Mouse (Mus musculus) stomach, embryonic 16.5 days (tissue): ENCODE results near the gene Tpst2. TPM values are rescaled to one million over a fixed set of nuclear protein-coding genes. Genes with fewer than 3 reads are reported as not detected.

ENCODE experiments used
- ATAC-seq: fragments of 200-750 bp; cut with Nextera tagmentation; 2 replicates; pipeline ENCODE4 v1.8.0; 2017; ENCODE audit warnings: moderate number of reproducible peaks, moderate TSS enrichment; ENCODE audit not compliant: insufficient read depth, low FRiP score
- H3K27ac ChIP-seq: fragments of 300-500 bp; sonication (generic); 2 replicates; pipeline ENCODE4 v1.5.1; 2014; ENCODE audit warnings: low read length
- H3K27me3 ChIP-seq: fragments of 300-500 bp; sonication (generic); 2 replicates; pipeline ENCODE4 v1.6.1; 2014; ENCODE audit warnings: low read length, control low read depth, mixed read lengths; ENCODE audit not compliant: control insufficient read depth, insufficient read depth
- H3K36me3 ChIP-seq: fragments of 300-500 bp; sonication (generic); 2 replicates; pipeline ENCODE4 v1.6.1; 2014; ENCODE audit warnings: low read length; ENCODE audit not compliant: control insufficient read depth, insufficient read depth
- H3K4me1 ChIP-seq: fragments of 300-500 bp; sonication (generic); 2 replicates; pipeline ENCODE4 v1.6.1; 2014; ENCODE audit warnings: low read length, control low read depth, mixed read lengths; ENCODE audit not compliant: control insufficient read depth, insufficient read depth
- H3K4me2 ChIP-seq: fragments of 300-500 bp; sonication (generic); 2 replicates; pipeline ENCODE4 v1.6.1; 2014; ENCODE audit warnings: low read depth, low read length, mixed read lengths
- H3K4me3 ChIP-seq: fragments of 300-500 bp; sonication (generic); replicated peaks from 2 replicates; pipeline ENCODE4 v1.5.1; 2014; ENCODE audit warnings: mild to moderate bottlenecking, low read length
- H3K9ac ChIP-seq: fragments of 300-500 bp; sonication (generic); 2 replicates; pipeline ENCODE4 v1.6.1; 2014; ENCODE audit warnings: low read length
- H3K9me3 ChIP-seq: fragments of 300-500 bp; sonication (generic); replicated peaks from 2 replicates; pipeline ENCODE4 v1.6.1; 2016; ENCODE audit warnings: low read length, control low read depth; ENCODE audit not compliant: control insufficient read depth
- WGBS: fragments of 180-500 bp; shearing (Covaris S2); extraction: QIAGEN DNeasy Blood & Tissue Kit; methylation state at CpG from one replicate; pipeline ENCODE4 v1.1.7; 2014; 5-methylcytosine and 5-hydroxymethylcytosine counted together
- polyA plus RNA-seq: library from polyadenylated mRNA; unstranded; fragments of >200 nt; fragmentation: Nextera tagmentation; extraction: Ambion mirVana; gene quantifications from 2 replicates; pipeline ENCODE4 v1.2.1, GENCODE M21; 2015

Tpst2 gene
- polyA plus RNA-seq, 1 experiment from 2014 or later: 40.0 TPM

DNA sequence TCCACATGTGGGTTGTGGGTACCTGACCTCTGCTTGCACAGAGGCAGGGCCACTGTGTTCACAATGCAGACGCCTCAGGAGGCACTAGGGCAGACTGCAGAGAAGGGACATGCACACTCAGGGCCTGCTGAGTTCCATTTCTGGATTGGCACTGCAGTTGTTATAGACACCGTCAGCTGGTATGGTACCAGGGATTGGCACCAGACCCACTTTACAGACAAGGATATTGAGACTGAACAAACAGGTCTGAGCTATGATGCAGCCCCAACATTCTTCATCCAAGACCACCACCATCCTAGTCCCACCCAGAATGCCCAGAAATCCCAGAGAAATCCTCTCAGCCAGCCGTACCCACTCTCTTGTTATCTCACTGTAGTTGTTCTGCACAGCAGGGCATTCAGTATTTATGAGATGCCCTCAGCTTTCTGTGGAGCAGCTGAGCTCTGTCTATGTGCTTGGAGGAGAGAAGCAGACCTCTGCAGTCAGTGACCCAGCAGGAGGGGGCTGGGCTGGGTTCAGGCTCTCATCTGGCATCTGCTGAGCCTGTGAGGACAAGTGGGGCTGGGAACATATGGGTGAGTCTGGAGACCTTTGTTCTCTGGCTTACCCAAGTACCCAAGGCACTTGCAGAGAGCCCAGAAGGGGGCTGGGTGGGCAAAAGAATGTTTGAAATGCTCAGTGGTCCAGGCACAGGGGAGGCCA is 37.6 kb upstream of the Tpst2 start:
- H3K27ac ChIP-seq: no peak overlapping the region
- no peaks in the 10 kb centered on the region for H3K9me3 ChIP-seq
- H3K4me3 ChIP-seq: no peak overlapping the region
- no peak for ATAC-seq
- peaks cover 3% of the 10 kb centered on the region; the same call in 1 of the 2 replicates for H3K4me1 ChIP-seq
- no peaks in the 10 kb centered on the region for H3K36me3 ChIP-seq
- H3K27me3 ChIP-seq: no peaks in the 10 kb centered on the region
- no peak overlapping the region for H3K4me2 ChIP-seq
- WGBS: 70% methylated on average over 3 of the region's 3 CpGs
- no peak overlapping the region for H3K9ac ChIP-seq

DNA sequence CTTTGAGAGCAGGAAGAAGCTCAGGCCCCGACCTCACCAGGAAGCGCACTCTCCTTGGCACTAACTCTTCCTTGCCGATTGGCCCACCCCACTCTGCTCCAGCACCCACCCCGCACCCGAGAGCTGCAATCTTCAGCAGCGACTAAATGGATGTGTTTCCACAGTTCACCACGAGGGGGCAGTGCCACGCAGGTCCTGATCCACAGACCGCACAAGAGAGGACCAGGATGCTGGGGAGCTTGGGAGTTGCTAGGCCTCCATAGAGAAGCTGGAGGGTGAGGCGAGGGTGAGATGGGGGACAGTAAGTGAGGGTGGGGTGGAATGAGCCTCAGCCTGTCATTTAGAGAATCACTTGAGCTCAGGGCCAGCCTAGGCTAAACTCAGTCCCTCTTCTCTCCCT is 35.7 kb upstream of the Tpst2 start:
- Histone ChIP-seq H3K4me1 (peaks cover 3% of the 10 kb centered on the region; the same call in 1 of the 2 replicates), H3K36me3 (no peaks in the 10 kb centered on the region), H3K4me3 (peak overlapping the region; percentile 26), H3K9ac (peak overlapping the region; percentile 32; the same call in 1 of the 2 replicates), H3K27me3 (no peaks in the 10 kb centered on the region), H3K27ac (no peak overlapping the region), H3K9me3 (no peaks in the 10 kb centered on the region), H3K4me2 (peak overlapping the region; percentile 41)
- WGBS: 4% methylated on average over 10 of the region's 10 CpGs
- ATAC-seq: peak; percentile 45; the same call in 1 of the 2 replicates

DNA sequence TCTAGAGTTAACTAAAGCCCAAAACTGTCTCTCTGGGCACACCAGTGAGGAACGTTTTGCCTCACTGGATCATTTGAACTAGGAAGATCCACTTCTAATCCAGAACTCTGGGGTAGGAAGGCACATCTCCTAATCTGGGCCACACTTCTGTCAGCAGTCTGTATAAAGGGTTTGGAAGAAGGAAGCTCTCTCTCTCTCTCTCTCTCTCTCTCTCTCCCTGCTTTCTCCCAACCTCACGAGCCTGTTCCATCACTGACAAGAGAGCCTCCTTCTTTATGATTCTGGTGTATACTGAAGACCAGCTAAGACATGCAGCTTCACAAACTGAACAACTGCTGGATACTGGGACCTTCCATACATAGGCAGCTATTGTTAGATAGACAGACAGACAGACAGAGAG is 34.6 kb upstream of the Tpst2 start:
- Histone ChIP-seq H3K27ac (no peak overlapping the region), H3K4me2 (no peak overlapping the region), H3K4me1 (peaks cover 3% of the 10 kb centered on the region; the same call in 1 of the 2 replicates), H3K36me3 (no peaks in the 10 kb centered on the region), H3K4me3 (no peak overlapping the region), H3K9me3 (no peaks in the 10 kb centered on the region), H3K9ac (no peak overlapping the region), H3K27me3 (no peaks in the 10 kb centered on the region)
- WGBS: 63% methylated on average over 2 of the region's 2 CpGs
- ATAC-seq: no peak

DNA sequence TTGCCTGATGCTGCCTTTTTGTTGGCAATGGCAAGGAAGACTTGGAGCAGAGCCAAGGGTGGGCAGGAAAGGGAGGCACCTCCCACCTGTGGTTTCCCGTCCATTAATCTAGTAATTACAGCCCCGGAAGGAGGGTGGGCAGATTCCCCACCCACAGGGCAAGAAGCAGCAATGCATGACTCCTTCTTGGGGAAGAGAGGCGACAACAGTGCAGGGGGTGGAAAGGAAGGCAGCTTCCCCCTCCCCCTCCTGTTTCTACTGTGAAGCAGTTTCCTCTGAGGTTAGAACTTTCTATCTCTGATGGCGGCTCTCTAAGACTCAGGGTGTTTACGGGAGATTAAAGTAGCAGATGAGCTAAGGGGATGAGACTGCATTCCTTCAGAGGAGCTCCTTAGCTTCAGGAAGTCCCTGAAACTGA is 34.1 kb upstream of the Tpst2 start:
- Histone ChIP-seq H3K4me1 (peaks cover 2% of the 10 kb centered on the region; the same call in 1 of the 2 replicates), H3K4me3 (no peak overlapping the region), H3K27ac (no peak overlapping the region), H3K9me3 (no peaks in the 10 kb centered on the region), H3K36me3 (no peaks in the 10 kb centered on the region), H3K4me2 (no peak overlapping the region), H3K9ac (no peak overlapping the region), H3K27me3 (no peaks in the 10 kb centered on the region)
- 58% methylated on average over 5 of the region's 5 CpGs for WGBS
- no peak for ATAC-seq

DNA sequence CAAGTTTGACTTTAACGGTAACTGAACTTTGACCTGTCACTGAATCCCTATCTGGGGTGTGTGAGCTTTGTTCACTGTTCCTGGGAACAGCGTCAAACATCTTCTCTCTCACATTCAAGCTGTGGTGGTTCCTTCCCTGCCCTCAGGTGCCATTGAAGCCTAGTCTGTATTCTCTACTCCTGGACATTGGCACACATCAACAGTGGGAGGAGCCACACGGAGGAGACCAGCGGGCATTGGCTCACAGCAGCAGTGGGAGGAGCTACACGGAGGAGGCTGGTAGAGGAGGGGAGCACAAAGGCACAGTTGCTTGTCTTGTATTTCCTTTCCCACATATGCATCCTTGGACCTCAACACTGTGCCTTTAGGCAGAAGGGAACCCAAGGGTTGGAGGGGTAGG is 33.5 kb upstream of the Tpst2 start:
- Histone ChIP-seq H3K4me2 (no peak overlapping the region), H3K36me3 (no peaks in the 10 kb centered on the region), H3K27me3 (no peaks in the 10 kb centered on the region), H3K4me3 (no peak overlapping the region), H3K9ac (no peak overlapping the region), H3K4me1 (no peaks in the 10 kb centered on the region), H3K27ac (no peak overlapping the region), H3K9me3 (no peaks in the 10 kb centered on the region)
- no peak for ATAC-seq
- whole genome bisulfite sequencing: 53% methylated on average over 5 of the region's 5 CpGs

DNA sequence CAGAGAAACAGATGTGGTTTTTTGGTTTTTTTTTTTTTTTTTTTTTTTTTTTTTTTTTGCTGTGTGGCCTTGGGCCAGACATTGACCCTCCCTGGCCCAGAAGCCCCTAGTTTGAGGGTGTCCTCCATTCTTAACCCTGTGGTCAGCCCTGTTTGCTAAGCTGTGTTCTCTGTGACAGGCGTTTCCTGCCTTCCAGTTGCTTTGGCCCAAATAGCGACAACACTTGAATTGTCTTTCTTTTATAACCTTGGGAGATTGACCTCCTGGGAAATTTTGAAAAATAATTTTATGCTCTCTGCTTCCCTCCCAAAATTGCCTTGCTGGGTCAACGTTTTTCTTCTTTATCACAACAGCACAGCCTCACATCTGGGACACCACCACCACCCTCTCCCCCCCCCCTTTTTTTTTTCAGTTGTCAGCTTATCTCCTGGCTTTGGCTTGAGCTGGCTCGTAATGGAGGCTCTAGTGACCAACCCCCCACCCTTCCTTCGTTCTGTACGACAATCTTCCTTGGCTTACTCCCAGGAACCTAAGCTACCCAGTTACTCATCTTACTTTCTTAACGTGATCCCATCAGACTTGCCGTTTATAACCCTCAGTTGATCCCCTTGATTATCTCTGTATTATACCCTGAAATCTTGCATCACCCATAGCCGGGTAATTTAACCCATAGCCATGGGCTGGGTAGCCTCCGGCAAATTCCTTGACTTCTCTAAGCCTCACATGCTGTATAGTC is 32.8 kb upstream of the Tpst2 start:
- Histone ChIP-seq H3K27ac (no peak overlapping the region), H3K4me2 (no peak overlapping the region), H3K9ac (no peak overlapping the region), H3K4me1 (no peaks in the 10 kb centered on the region), H3K4me3 (no peak overlapping the region), H3K36me3 (no peaks in the 10 kb centered on the region), H3K27me3 (no peaks in the 10 kb centered on the region), H3K9me3 (no peaks in the 10 kb centered on the region)
- 43% methylated on average over 10 of the region's 10 CpGs for WGBS
- ATAC-seq: no peak

DNA sequence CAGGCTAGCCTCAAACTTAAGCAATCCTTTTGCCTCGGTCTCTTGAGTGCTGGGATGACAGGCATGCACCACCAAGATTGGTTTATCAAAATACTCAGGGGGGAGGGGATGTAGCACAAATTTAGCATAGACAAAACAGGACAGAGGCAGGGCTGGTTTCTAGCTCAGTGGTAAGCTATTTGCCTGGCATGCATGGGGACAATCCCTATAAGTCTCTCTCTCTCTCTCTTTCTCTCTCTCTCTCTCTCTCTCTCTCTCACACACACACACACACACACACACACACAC is 32.3 kb upstream of the Tpst2 start:
- H3K27ac ChIP-seq: no peak overlapping the region
- H3K9me3 ChIP-seq: no peaks in the 10 kb centered on the region
- 68% methylated on average over 1 of the region's 1 CpGs for WGBS
- H3K4me1 ChIP-seq: no peaks in the 10 kb centered on the region
- ATAC-seq: no peak
- H3K36me3 ChIP-seq: no peaks in the 10 kb centered on the region
- H3K4me2 ChIP-seq: no peak overlapping the region
- no peak overlapping the region for H3K9ac ChIP-seq
- no peak overlapping the region for H3K4me3 ChIP-seq
- no peaks in the 10 kb centered on the region for H3K27me3 ChIP-seq

DNA sequence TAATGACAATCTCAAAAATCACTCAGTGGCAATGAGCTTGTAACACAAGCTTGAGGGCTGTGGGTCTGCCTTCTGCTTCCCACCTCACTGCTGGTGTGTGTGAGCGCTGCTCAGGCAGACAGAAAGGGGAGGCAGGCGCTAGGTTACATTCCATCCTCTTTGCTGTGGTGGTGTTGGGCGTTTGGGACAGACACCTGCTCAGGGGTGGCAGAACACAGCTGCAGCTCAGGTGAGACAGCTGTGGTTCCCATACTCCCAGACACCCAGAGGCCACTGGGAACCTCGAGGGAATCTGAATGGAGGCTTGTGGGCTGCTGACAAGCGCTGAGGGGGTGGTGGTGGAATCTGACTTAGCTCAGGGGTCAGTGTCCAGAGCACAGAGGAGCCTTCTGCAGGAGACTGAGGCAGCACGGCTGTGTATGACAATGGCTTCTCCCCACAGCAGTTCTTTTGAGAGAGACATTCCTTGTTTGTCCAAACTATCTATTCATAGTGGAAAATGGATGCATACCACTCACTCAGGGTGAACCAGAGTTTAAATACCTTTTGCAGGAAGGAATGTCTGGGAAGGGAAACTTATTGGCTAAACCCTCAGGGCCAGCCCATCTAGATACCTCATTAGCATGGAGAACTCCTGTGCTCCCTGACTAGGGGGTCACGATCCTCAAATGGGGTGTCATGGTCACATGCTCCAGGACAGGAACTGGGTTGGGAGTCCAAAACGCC is 31.4 kb upstream of the Tpst2 start:
- Histone ChIP-seq H3K27ac (no peak overlapping the region), H3K36me3 (no peaks in the 10 kb centered on the region), H3K4me1 (no peaks in the 10 kb centered on the region), H3K4me2 (no peak overlapping the region), H3K4me3 (no peak overlapping the region), H3K9ac (no peak overlapping the region), H3K9me3 (no peaks in the 10 kb centered on the region), H3K27me3 (no peaks in the 10 kb centered on the region)
- 40% methylated on average over 8 of the region's 8 CpGs for WGBS
- ATAC-seq: no peak

DNA sequence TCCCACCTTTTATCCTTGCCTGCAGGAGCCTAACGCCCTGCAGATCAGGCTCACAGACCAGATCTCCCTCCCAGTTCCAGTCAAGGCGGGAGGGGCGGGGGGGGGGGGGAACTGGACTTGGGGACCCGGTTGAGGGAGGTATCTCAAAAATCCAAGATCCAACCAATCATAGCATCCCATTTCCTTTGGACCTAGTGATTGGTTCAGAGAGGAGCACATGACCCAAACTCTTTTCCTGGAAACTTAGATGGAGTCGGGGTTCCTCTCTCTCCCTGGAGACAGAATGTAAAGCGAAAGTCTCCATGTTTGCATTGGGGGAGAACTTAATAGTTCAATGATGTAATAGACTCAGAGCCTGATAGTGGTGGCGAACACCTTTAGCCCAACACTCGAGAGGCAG is 29.1 kb upstream of the Tpst2 start:
- Histone ChIP-seq H3K4me2 (no peak overlapping the region), H3K27ac (no peak overlapping the region), H3K27me3 (no peaks in the 10 kb centered on the region), H3K36me3 (no peaks in the 10 kb centered on the region), H3K4me3 (no peak overlapping the region), H3K9me3 (no peaks in the 10 kb centered on the region), H3K4me1 (no peaks in the 10 kb centered on the region), H3K9ac (no peak overlapping the region)
- WGBS: 45% methylated on average over 8 of the region's 8 CpGs
- ATAC-seq: no peak
